Mouse (Mus musculus) MEL (cell line): ENCODE results near the gene Spag9. TPM values are rescaled to one million over a fixed set of nuclear protein-coding genes. Genes with fewer than 3 reads are reported as not detected.

Experiments
- DNase-seq: peaks from one replicate; pipeline ENCODE4 v3.0.0; 2011; ENCODE audit warnings: low read depth, low spot score
- H3K27ac ChIP-seq: 2 replicates; pipeline ENCODE4 v1.5.1; 2012; ENCODE audit warnings: low read depth, mild to moderate bottlenecking, control low read depth, low read length, moderate library complexity; ENCODE audit not compliant: control insufficient read depth
- H3K27me3 ChIP-seq, 2 experiments: fragments of 150-350 bp in 1 of 2; sonication (generic) in 1 of 2; 2 replicates each; pipeline ENCODE4 v1.6.1; 2012; ENCODE audit warnings: low read length in 2 of 2, mild to moderate bottlenecking in 2 of 2, improper control_type of control experiment in 1 of 2, moderate library complexity in 1 of 2; ENCODE audit not compliant: insufficient read depth in 2 of 2, control insufficient read depth in 1 of 2
- H3K36me3 ChIP-seq, 2 experiments: 2 replicates each; pipeline ENCODE4 v1.6.1; 2012 to 2014; ENCODE audit warnings: low read length in 2 of 2, improper control_type of control experiment in 1 of 2, inconsistent platforms in 1 of 2, mild to moderate bottlenecking in 1 of 2; ENCODE audit not compliant: insufficient read depth in 2 of 2, control insufficient read depth in 1 of 2
- H3K4me1 ChIP-seq, 2 experiments: fragments of 150-350 bp in 1 of 2; sonication (generic) in 1 of 2; 2 replicates each; pipeline ENCODE4 v1.6.1; 2012; ENCODE audit warnings: low read length in 2 of 2, improper control_type of control experiment in 1 of 2, mild to moderate bottlenecking in 1 of 2; ENCODE audit not compliant: insufficient read depth in 2 of 2, control insufficient read depth in 1 of 2
- H3K4me3 ChIP-seq, 2 experiments: fragments of 150-350 bp in 1 of 2; sonication (generic) in 1 of 2; 2 replicates each; pipeline ENCODE4 v1.5.1; 2012; ENCODE audit warnings: low read depth in 2 of 2, low read length in 2 of 2, mild to moderate bottlenecking in 2 of 2, moderate library complexity in 2 of 2, control low read depth in 1 of 2, improper control_type of control experiment in 1 of 2; ENCODE audit not compliant: control insufficient read depth in 1 of 2, insufficient read depth in 1 of 2
- H3K79me2 ChIP-seq: 2 replicates; pipeline ENCODE4 v1.6.1; 2012; ENCODE audit warnings: mild to moderate bottlenecking, low read length, moderate library complexity; ENCODE audit not compliant: control insufficient read depth, poor library complexity, insufficient read depth
- H3K9ac ChIP-seq: 2 replicates; pipeline ENCODE4 v1.6.1; 2012; ENCODE audit warnings: low read depth, mild to moderate bottlenecking, control low read depth, low read length, moderate library complexity; ENCODE audit not compliant: control insufficient read depth, poor library complexity, severe bottlenecking
- H3K9me3 ChIP-seq: fragments of 150-350 bp; sonication (generic); replicated peaks from 2 replicates; pipeline ENCODE4 v1.6.1; 2012; ENCODE audit warnings: mild to moderate bottlenecking, low read length, improper control_type of control experiment, moderate library complexity; ENCODE audit not compliant: insufficient read depth
- BHLHE40 ChIP-seq: IDR thresholded peaks from 2 replicates; pipeline ENCODE4 v1.6.1; 2012; ENCODE audit warnings: low read depth, mild to moderate bottlenecking, inconsistent platforms, low read length, improper control_type of control experiment, borderline replicate concordance
- CHD2 ChIP-seq: IDR thresholded peaks from 2 replicates; pipeline ENCODE4 v1.6.1; 2011; ENCODE audit warnings: low read length, improper control_type of control experiment
- CTCF ChIP-seq, 3 experiments: IDR thresholded peaks in 2 of 3; conservative IDR thresholded peaks in 1 of 3; 2 replicates each; pipeline ENCODE4 v1.5.1; 2011 to 2012; ENCODE audit warnings: low read length in 3 of 3, low read depth in 2 of 3, mild to moderate bottlenecking in 2 of 3, improper control_type of control experiment in 1 of 3, inconsistent platforms in 1 of 3, mixed read lengths in 1 of 3, moderate library complexity in 1 of 3; ENCODE audit not compliant: control insufficient read depth in 1 of 3, insufficient read depth in 1 of 3, poor library complexity in 1 of 3, severe bottlenecking in 1 of 3
- E2F4 ChIP-seq: IDR thresholded peaks from 2 replicates; pipeline ENCODE4 v1.6.1; 2011; ENCODE audit warnings: low read depth, low read length, improper control_type of control experiment, borderline replicate concordance
- GATA1 ChIP-seq: IDR thresholded peaks from 2 replicates; pipeline ENCODE4 v1.6.1; 2011; ENCODE audit warnings: low read depth, low read length, improper control_type of control experiment
- HCFC1 ChIP-seq: IDR thresholded peaks from 2 replicates; pipeline ENCODE4 v1.6.1; 2012; ENCODE audit warnings: low read depth, mild to moderate bottlenecking, inconsistent platforms, low read length, improper control_type of control experiment, moderate library complexity
- JUND ChIP-seq: IDR thresholded peaks from 2 replicates; pipeline ENCODE4 v1.6.1; 2011; ENCODE audit warnings: low read depth, mild to moderate bottlenecking, improper control_type of control experiment, low read length
- KAT2A ChIP-seq: conservative IDR thresholded peaks from 2 replicates; pipeline ENCODE4 v1.6.1; 2012; ENCODE audit warnings: low read depth, low read length, improper control_type of control experiment, inconsistent platforms
- POLR2A ChIP-seq, 2 experiments: IDR thresholded peaks; 2 replicates each; pipeline ENCODE4 v1.6.1; 2011 to 2012; ENCODE audit warnings: low read length in 2 of 2, mild to moderate bottlenecking in 2 of 2, control low read depth in 1 of 2, improper control_type of control experiment in 1 of 2, low read depth in 1 of 2, moderate library complexity in 1 of 2; ENCODE audit not compliant: control insufficient read depth in 1 of 2, insufficient read depth in 1 of 2, poor library complexity in 1 of 2
- POLR2AphosphoS2 ChIP-seq: IDR thresholded peaks from 2 replicates; pipeline ENCODE4 v1.6.1; 2011; ENCODE audit warnings: low read length, improper control_type of control experiment
- RCOR1 ChIP-seq: IDR thresholded peaks from 2 replicates; pipeline ENCODE4 v1.6.1; 2012; ENCODE audit warnings: low read depth, mild to moderate bottlenecking, inconsistent platforms, low read length, improper control_type of control experiment
- SMC3 ChIP-seq: IDR thresholded peaks from 2 replicates; pipeline ENCODE4 v1.6.1; 2011; ENCODE audit warnings: low read depth, low read length, improper control_type of control experiment
- TAL1 ChIP-seq: IDR thresholded peaks from 2 replicates; pipeline ENCODE4 v1.6.1; 2012; ENCODE audit warnings: mild to moderate bottlenecking, inconsistent platforms, low read length, moderate library complexity, mixed read lengths
- TCF12 ChIP-seq: IDR thresholded peaks from 2 replicates; pipeline ENCODE4 v1.6.1; 2014; ENCODE audit warnings: low read depth, mild to moderate bottlenecking, inconsistent platforms, low read length, improper control_type of control experiment, moderate library complexity
- USF1 ChIP-seq: IDR thresholded peaks from 2 replicates; pipeline ENCODE4 v1.6.1; 2014; ENCODE audit warnings: low read depth, mild to moderate bottlenecking, inconsistent platforms, low read length, improper control_type of control experiment, moderate library complexity
- USF2 ChIP-seq, 2 experiments: IDR thresholded peaks; 2 replicates each; pipeline ENCODE4 v1.6.1; 2011 to 2012; ENCODE audit warnings: improper control_type of control experiment in 2 of 2, low read length in 2 of 2, borderline replicate concordance in 1 of 2, inconsistent platforms in 1 of 2, low read depth in 1 of 2, mild to moderate bottlenecking in 1 of 2; ENCODE audit not compliant: insufficient read depth in 1 of 2
- ZC3H11A ChIP-seq: IDR thresholded peaks from 2 replicates; pipeline ENCODE4 v1.6.1; 2012; ENCODE audit warnings: low read depth, mild to moderate bottlenecking, inconsistent platforms, low read length, improper control_type of control experiment
- ZKSCAN1 ChIP-seq: IDR thresholded peaks from 2 replicates; pipeline ENCODE4 v1.6.1; 2012; ENCODE audit warnings: low read depth, mild to moderate bottlenecking, inconsistent platforms, low read length, improper control_type of control experiment, moderate library complexity
- ZMIZ1 ChIP-seq: IDR thresholded peaks from 2 replicates; pipeline ENCODE4 v1.6.1; 2012; ENCODE audit warnings: low read depth, mild to moderate bottlenecking, inconsistent platforms, low read length, improper control_type of control experiment, moderate library complexity
- ZNF384 ChIP-seq: IDR thresholded peaks from 2 replicates; pipeline ENCODE4 v1.6.1; 2012; ENCODE audit warnings: low read depth, mild to moderate bottlenecking, inconsistent platforms, low read length, improper control_type of control experiment
- polyA plus RNA-seq, 2 experiments: library from polyadenylated mRNA; stranded (reverse) in 1 of 2; unstranded in 1 of 2; fragments of >175 nt in 1 of 2; fragments of >200 nt in 1 of 2; gene quantifications; 2 replicates each; pipeline versions ENCODE4 v1.2.1 to v1.2.4; 2012; ENCODE audit warnings: low replicate concordance in 2 of 2, low read depth in 1 of 2; ENCODE audit not compliant: insufficient read length in 2 of 2, insufficient read depth in 1 of 2, missing spikeins in 1 of 2
- total RNA-seq: library from RNA; depleted of rRNA; stranded (reverse); fragments of 300-350 nt; gene quantifications from 2 replicates; pipeline ENCODE4 v1.2.3, GENCODE M21; 2012

The Spag9 gene
- total and polyA plus RNA-seq, 3 experiments = 18.9 to 279 (median 20.6) TPM

DNA sequence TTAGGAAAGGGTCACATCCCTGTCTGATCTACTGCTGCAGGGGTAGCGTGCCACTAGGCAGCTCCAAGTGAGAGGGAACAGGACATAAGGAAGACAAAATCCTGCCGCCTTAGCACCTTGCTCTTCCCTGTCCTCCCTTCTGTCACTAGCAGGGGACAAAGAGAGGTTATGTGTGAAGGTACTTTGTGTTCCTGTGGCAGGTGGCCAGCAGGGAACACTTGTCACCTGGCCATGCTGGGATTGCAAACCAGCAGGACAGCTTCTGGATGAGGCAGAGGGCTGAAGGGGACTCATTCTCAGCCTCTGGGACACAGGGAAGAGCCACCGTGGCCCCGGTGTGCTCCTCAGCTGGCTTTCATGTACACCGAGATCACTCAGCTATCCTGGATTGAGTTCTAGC is 175.8 kb downstream of the Spag9 start:
- Histone ChIP-seq H3K79me2 (no peaks in the 10 kb centered on the region), H3K27me3 (peaks cover 3 to 6% of the 10 kb centered on the region in 2 experiments; a peak in 3 of 4 replicates)
- TF ChIP-seq TCF12 (no peak), HCFC1 (no peak), USF1 (no peak)

DNA sequence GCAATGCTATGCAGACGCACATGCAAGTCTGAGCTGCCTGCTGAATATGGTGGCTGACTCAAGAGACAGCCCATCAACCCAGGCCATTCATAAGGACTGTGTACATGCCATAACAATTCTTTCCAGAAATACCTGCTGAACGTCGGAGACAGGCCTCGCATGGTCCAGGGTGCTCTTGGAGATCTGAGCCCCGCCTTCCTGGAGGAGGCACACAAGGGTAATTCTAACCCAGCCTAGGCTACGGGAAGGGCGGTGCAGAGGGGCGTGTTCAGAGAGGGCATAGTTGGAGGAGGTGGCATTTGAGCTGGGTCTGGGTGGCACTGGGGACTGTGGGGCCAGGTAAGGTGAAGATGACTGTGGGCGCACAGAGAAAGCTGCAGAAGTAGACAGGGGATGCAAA is 176.3 kb downstream of the Spag9 start:
- TF ChIP-seq ZKSCAN1 (no peak), POLR2A (IDR thresholded peaks at IDR 0.05; ENCODE audit: control insufficient read depth in 1 of 2, insufficient read depth in 1 of 2, low read depth in 1 of 2, low read length in 2 of 2, poor library complexity in 1 of 2) (no peak), ZC3H11A (no peak), CTCF (IDR thresholded peaks at IDR 0.05 in 2 of 3, conservative IDR thresholded peaks at IDR 0.05 in 1 of 3; ENCODE audit: control insufficient read depth in 1 of 3, insufficient read depth in 1 of 3, low read depth in 2 of 3, low read length in 3 of 3, poor library complexity in 1 of 3, severe bottlenecking in 1 of 3) (no peak), ZMIZ1 (no peak), GATA1 (no peak), JUND (no peak), TAL1 (no peak), USF2 (IDR thresholded peaks at IDR 0.05; ENCODE audit: borderline replicate concordance in 1 of 2, insufficient read depth in 1 of 2, low read depth in 1 of 2, low read length in 2 of 2) (no peak), SMC3 (no peak), E2F4 (no peak), CHD2 (no peak), RCOR1 (no peak), ZNF384 (no peak), KAT2A (no peak), POLR2AphosphoS2 (no peak), HCFC1 (no peak), BHLHE40 (no peak)
- no peak for DNase-seq

More for the DNA sequence above, 175.8 kb downstream of the Spag9 start:
- H3K27ac ChIP-seq = no peak overlapping the region
- no peak overlapping the region for H3K4me3 ChIP-seq
- DNase-seq = no peak
- H3K9ac ChIP-seq = no peak overlapping the region
- peaks cover 4 to 15% of the 10 kb centered on the region in 2 experiments; a peak in 3 of 4 replicates for H3K4me1 ChIP-seq
- peaks cover 0 to 3% of the 10 kb centered on the region in 2 experiments; a peak in 2 of 4 replicates for H3K36me3 ChIP-seq
- H3K9me3 ChIP-seq = no peaks in the 10 kb centered on the region

More for the DNA sequence above, 176.3 kb downstream of the Spag9 start:
- Histone ChIP-seq H3K27ac (no peak overlapping the region), H3K4me3 (no peak overlapping the region), H3K27me3 (peaks cover 0 to 4% of the 10 kb centered on the region in 2 experiments; a peak in 2 of 4 replicates), H3K9ac (no peak overlapping the region), H3K4me1 (peaks cover 4 to 15% of the 10 kb centered on the region in 2 experiments; a peak in 3 of 4 replicates), H3K79me2 (no peaks in the 10 kb centered on the region), H3K9me3 (no peaks in the 10 kb centered on the region), H3K36me3 (peaks cover 0 to 3% of the 10 kb centered on the region in 2 experiments; a peak in 2 of 4 replicates)
